In the genomic region with DNA sequence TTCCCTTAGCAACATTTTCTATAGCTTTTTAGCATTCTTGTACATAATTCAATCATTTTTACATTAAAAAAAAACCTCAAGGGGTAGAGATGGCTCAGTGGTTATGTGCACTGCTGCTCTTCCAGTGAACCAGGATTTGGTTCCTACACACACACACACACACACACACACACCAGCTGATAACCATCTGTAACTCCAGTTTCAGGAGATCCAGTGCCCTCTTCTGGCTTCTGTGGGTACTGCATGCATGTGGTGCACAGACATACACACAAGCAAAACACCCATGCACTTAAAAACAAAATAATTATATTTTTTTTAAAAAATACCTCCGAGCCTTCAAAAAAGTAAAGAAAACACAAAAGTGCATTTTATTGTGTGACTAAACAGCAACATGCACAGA, we compare ENCODE assay signal across 10 mouse cellular contexts.
DNase-seq lines count a peak whose midpoint lies in the region; ATAC-seq and TF ChIP-seq lines count a peak whose summit lies in the region.
"Had no signal": no experiment of that assay in that cellular context is flagged by ENCODE, and none has a peak within 500 bp of the region (broad histone marks: within the 10 kb centered on the region; RNA-seq: fewer than 3 reads in every experiment).

No protein-coding gene starts in this region.

- no peak overlapping the region for H3K27ac ChIP-seq in kidney, adult 2 months (ENCODE audit: insufficient read depth, low read depth, low read length)
- H3K27ac ChIP-seq in kidney, embryonic 16.5 days (ENCODE audit: low read length) = no peak overlapping the region
- H3K27ac ChIP-seq in midbrain, postnatal 0 days (ENCODE audit: low read depth, low read length) = no peak overlapping the region
- H3K27ac ChIP-seq: embryonic facial prominence, embryonic 15.5 days had no signal

- no peaks in the 10 kb centered on the region; the same call in 1 of the 2 replicates for H3K27me3 ChIP-seq in kidney, adult 2 months (replicated peaks; ENCODE audit: control insufficient read depth, insufficient read depth, low read length)
- no peaks in the 10 kb centered on the region for H3K27me3 ChIP-seq in kidney, embryonic 16.5 days (ENCODE audit: insufficient read depth, low read length)
- H3K27me3 ChIP-seq in midbrain, postnatal 0 days (ENCODE audit: insufficient read depth, low read length) = no peaks in the 10 kb centered on the region
- H3K27me3 ChIP-seq: embryonic facial prominence, embryonic 15.5 days had no signal

- H3K4me3 ChIP-seq in kidney, adult 2 months (ENCODE audit: insufficient read depth, low read depth, low read length) = no peak overlapping the region
- H3K4me3 ChIP-seq in kidney, embryonic 16.5 days (ENCODE audit: low read length) = no peak overlapping the region
- H3K4me3 ChIP-seq in midbrain, postnatal 0 days (ENCODE audit: low read depth, low read length) = no peak overlapping the region
- H3K4me3 ChIP-seq: embryonic facial prominence, embryonic 15.5 days; myocyte had no signal

- H3K36me3 ChIP-seq in kidney, adult 2 months (ENCODE audit: control insufficient read depth, insufficient read depth, low read length) = no peaks in the 10 kb centered on the region
- no peaks in the 10 kb centered on the region for H3K36me3 ChIP-seq in kidney, embryonic 16.5 days (ENCODE audit: insufficient read depth, low read length)
- no peaks in the 10 kb centered on the region for H3K36me3 ChIP-seq in midbrain, postnatal 0 days (ENCODE audit: insufficient read depth, low read length)
- H3K36me3 ChIP-seq: embryonic facial prominence, embryonic 15.5 days had no signal

- no peaks in the 10 kb centered on the region for H3K4me1 ChIP-seq in kidney, adult 2 months (ENCODE audit: control insufficient read depth, insufficient read depth, low read length)
- no peaks in the 10 kb centered on the region for H3K4me1 ChIP-seq in kidney, embryonic 16.5 days (ENCODE audit: insufficient read depth, low read length)
- no peaks in the 10 kb centered on the region for H3K4me1 ChIP-seq in midbrain, postnatal 0 days (ENCODE audit: insufficient read depth, low read length)
- H3K4me1 ChIP-seq: embryonic facial prominence, embryonic 15.5 days had no signal

- peak; percentile 2 for DNase-seq in CD4-positive, CD25-positive, alpha-beta regulatory T cell, adult 2 months (ENCODE audit: low read depth, low spot score)
- DNase-seq in kidney, adult 2 months = peak; percentile 14
- DNase-seq in urinary bladder, postnatal 14 days (ENCODE audit: low spot score) = peak; percentile 6
- no peak for DNase-seq in urinary bladder, adult 18-20 months (ENCODE audit: low spot score in 2 of 2)
- peak; percentile 71 for DNase-seq in midbrain, postnatal 0 days (ENCODE audit: low spot score)
- DNase-seq in Muller cell, postnatal 12 days (ENCODE audit: inconsistent ontology term) = no peak

- WGBS in kidney, adult 2 months = 76% methylated on average over 1 of the region's 1 CpGs
- 56% methylated on average over 1 of the region's 1 CpGs for WGBS in kidney, embryonic 16.5 days
- WGBS in midbrain, postnatal 0 days = 65% methylated on average over 1 of the region's 1 CpGs

- no peak for TF ChIP-seq POLR2A in kidney, adult 2 months (IDR thresholded peaks at IDR 0.05; ENCODE audit: low read depth, low read length)

- no peak overlapping the region for H3K9ac ChIP-seq in kidney, embryonic 16.5 days (replicated peaks; ENCODE audit: low read length)
- no peak overlapping the region for H3K9ac ChIP-seq in midbrain, postnatal 0 days (replicated peaks; ENCODE audit: low read length, poor library complexity, severe bottlenecking)
- H3K9ac ChIP-seq: embryonic facial prominence, embryonic 15.5 days had no signal

- no peaks in the 10 kb centered on the region for H3K9me3 ChIP-seq in kidney, embryonic 16.5 days (ENCODE audit: low read length)
- no peaks in the 10 kb centered on the region for H3K9me3 ChIP-seq in midbrain, postnatal 0 days (ENCODE audit: low read length)
- H3K9me3 ChIP-seq: embryonic facial prominence, embryonic 15.5 days had no signal

- no peak overlapping the region for H3K4me2 ChIP-seq in kidney, embryonic 16.5 days (replicated peaks; ENCODE audit: low read depth, low read length)
- H3K4me2 ChIP-seq in midbrain, postnatal 0 days (ENCODE audit: low read depth, low read length, poor library complexity, severe bottlenecking) = no peak overlapping the region
- H3K4me2 ChIP-seq: embryonic facial prominence, embryonic 15.5 days had no signal

- TF ChIP-seq CTCF in kidney, adult 2 months (conservative IDR thresholded peaks at IDR 0.05; ENCODE audit: insufficient read depth, insufficient read length, low read depth, low read length) = peak; percentile 38; the same call in 1 of the 2 replicates
- peak; percentile 78 for TF ChIP-seq CTCF in midbrain, postnatal 0 days (IDR thresholded peaks at IDR 0.05)

- ATAC-seq in CD4-positive, CD25-positive, alpha-beta regulatory T cell, adult 4 months = no peak
- ATAC-seq in kidney, embryonic 16.5 days (ENCODE audit: low FRiP score, low TSS enrichment) = no peak
- ATAC-seq in midbrain, postnatal 0 days (ENCODE audit: low FRiP score) = no peak

Comparison
In these comparisons a context has a peak if more than half of its experiments do, and no peak if none do; other contexts are left out.
1. DNase-seq: peak in CD4-positive, CD25-positive, alpha-beta regulatory T cell, adult 2 months (single experiment), kidney, adult 2 months (single experiment), urinary bladder, postnatal 14 days (single experiment) and midbrain, postnatal 0 days (single experiment); none in urinary bladder, adult 18-20 months (0 of 2) and Muller cell, postnatal 12 days (single experiment).